Mouse (Mus musculus): ENCODE data around the gene Ppp2r5a. TPM values are rescaled to one million over a fixed set of nuclear protein-coding genes. Genes with fewer than 3 reads are reported as not detected.

Gene Ppp2r5a
- polyA plus RNA-seq, 1 experiment, result 60.4 TPM

GRCm38 (mm10) chr1:191368193-191368592, 34.9 kb downstream of the Ppp2r5a start:
- TF ChIP-seq POLR2A (IDR thresholded peaks at IDR 0.05; ENCODE audit: low read depth, low read length) (no peak), CTCF (IDR thresholded peaks at IDR 0.05; ENCODE audit: borderline replicate concordance, insufficient read depth, low read length) (no peak)
- Histone ChIP-seq H3K4me3 (ENCODE audit: insufficient read depth, low read length) (no peak overlapping the region), H3K27ac (ENCODE audit: insufficient read depth, low read length) (no peak overlapping the region), H3K4me1 (ENCODE audit: control insufficient read depth, insufficient read depth, low read length) (no peaks in the 10 kb centered on the region)

- Histone ChIP-seq H3K4me3 (ENCODE audit: insufficient read depth, low read length) (no peak overlapping the region), H3K27ac (ENCODE audit: insufficient read depth, low read length) (no peak overlapping the region), H3K4me1 (ENCODE audit: control insufficient read depth, insufficient read depth, low read length) (no peaks in the 10 kb centered on the region)
- TF ChIP-seq CTCF (IDR thresholded peaks at IDR 0.05; ENCODE audit: borderline replicate concordance, insufficient read depth, low read length) (no peak), POLR2A (IDR thresholded peaks at IDR 0.05; ENCODE audit: low read depth, low read length) (no peak)
These were observed 38.6 kb downstream of the Ppp2r5a start for GRCm38 (mm10) chr1:191364477-191364876.

DNA sequence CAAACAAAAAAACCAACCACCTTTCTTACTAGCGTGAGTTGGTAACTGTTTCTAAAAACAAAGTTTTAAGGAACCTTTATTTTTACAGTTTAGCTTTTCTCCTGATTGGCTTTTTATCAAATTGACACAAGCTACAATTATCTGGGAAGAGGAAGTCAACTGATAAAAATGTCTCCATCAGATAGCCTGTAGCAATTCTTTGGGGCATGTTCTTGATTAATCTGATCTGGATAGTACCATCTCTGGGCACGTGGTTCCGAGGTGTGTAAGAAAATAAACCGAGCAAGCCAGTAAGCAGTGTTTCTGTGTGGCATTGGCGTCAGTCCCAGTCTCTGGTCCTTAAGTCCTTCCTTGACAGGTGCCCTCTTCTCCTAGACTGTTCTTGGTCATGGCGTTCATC, 40.7 kb downstream of the Ppp2r5a start:
- H3K27ac ChIP-seq (ENCODE audit: insufficient read depth, low read length), result no peak overlapping the region
- TF ChIP-seq POLR2A (IDR thresholded peaks at IDR 0.05; ENCODE audit: low read depth, low read length) (no peak), CTCF (IDR thresholded peaks at IDR 0.05; ENCODE audit: borderline replicate concordance, insufficient read depth, low read length) (no peak)
- H3K4me1 ChIP-seq (ENCODE audit: control insufficient read depth, insufficient read depth, low read length), result no peaks in the 10 kb centered on the region
- H3K4me3 ChIP-seq (ENCODE audit: insufficient read depth, low read length), result no peak overlapping the region

DNA sequence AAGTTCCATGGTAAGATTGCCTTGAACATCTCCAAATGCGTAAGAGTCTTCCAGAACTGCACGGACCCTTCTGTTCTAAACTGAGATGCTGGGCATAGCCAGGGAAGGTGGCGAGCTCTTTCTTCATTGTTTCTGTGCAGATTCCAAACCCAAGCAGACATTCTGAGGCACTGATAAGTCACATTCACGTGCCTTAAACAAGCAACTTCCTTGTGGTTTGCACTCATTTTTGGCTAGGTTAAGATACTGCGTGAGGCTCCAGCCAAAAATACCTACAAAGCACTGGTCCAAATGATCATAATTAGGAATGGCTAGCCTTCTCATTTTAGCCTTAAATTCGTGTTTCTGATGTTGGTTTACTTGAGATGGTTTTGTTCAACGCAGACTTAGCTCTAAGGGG, 43.6 kb downstream of the Ppp2r5a start:
- Histone ChIP-seq H3K4me3 (ENCODE audit: insufficient read depth, low read length) (no peak overlapping the region), H3K4me1 (ENCODE audit: control insufficient read depth, insufficient read depth, low read length) (no peaks in the 10 kb centered on the region), H3K27ac (ENCODE audit: insufficient read depth, low read length) (no peak overlapping the region)
- TF ChIP-seq POLR2A (IDR thresholded peaks at IDR 0.05; ENCODE audit: low read depth, low read length) (no peak), CTCF (IDR thresholded peaks at IDR 0.05; ENCODE audit: borderline replicate concordance, insufficient read depth, low read length) (no peak)

GRCm38 (mm10) chr1:191356936-191357335, 46.1 kb downstream of the Ppp2r5a start:
- TF ChIP-seq CTCF (IDR thresholded peaks at IDR 0.05; ENCODE audit: borderline replicate concordance, insufficient read depth, low read length), result no peak
- no peak for TF ChIP-seq POLR2A (IDR thresholded peaks at IDR 0.05; ENCODE audit: low read depth, low read length)
- H3K4me1 ChIP-seq (ENCODE audit: control insufficient read depth, insufficient read depth, low read length), result peaks cover 3% of the 10 kb centered on the region; the same call in 1 of the 2 replicates
- H3K27ac ChIP-seq (ENCODE audit: insufficient read depth, low read length), result no peak overlapping the region
- no peak overlapping the region for H3K4me3 ChIP-seq (ENCODE audit: insufficient read depth, low read length)

GRCm38 (mm10) chr1:191353836-191354235, 49.2 kb downstream of the Ppp2r5a start:
- Histone ChIP-seq H3K4me3 (ENCODE audit: insufficient read depth, low read length) (no peak overlapping the region), H3K4me1 (ENCODE audit: control insufficient read depth, insufficient read depth, low read length) (peaks cover 3% of the 10 kb centered on the region; the same call in 1 of the 2 replicates), H3K27ac (ENCODE audit: insufficient read depth, low read length) (peak overlapping the region; percentile 39; the same call in 1 of the 2 replicates)
- TF ChIP-seq POLR2A (IDR thresholded peaks at IDR 0.05; ENCODE audit: low read depth, low read length), result no peak
- TF ChIP-seq CTCF (IDR thresholded peaks at IDR 0.05; ENCODE audit: borderline replicate concordance, insufficient read depth, low read length), result no peak

DNA sequence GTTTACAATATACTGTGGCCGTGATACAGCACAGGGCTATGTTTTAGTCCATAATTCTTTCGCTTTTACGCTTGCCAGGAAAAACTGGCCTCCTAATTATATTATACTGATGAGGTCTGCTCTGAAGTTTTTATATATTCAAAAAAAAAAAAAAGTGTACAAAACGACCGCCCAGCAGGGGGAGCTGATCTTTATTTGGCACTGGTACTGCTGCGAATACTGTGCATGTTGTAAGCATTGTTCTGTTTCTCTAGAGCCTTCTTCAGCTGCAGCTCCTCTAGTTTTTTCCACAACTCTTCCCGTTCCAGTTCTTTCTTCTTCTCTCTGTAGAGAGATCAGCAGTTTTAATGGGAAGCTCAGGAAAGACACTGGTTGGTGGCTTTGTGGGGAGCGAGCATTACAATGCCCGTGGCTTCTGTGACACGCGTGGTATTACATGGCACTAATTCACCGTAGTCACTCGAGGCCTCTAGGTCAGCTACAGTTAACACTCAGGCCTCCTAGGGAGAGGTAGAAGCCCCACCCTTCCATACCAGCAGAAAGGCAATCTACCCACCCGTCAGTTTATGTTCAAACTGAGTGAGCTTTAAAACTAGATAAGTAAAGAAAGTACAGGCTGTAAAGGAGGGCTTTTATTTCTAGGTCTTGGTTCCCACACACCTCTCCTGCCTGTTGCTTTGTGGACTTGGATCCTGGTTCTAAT, 50.1 kb downstream of the Ppp2r5a start:
- H3K4me3 ChIP-seq (ENCODE audit: insufficient read depth, low read length), result no peak overlapping the region
- peaks cover 3% of the 10 kb centered on the region; the same call in 1 of the 2 replicates for H3K4me1 ChIP-seq (ENCODE audit: control insufficient read depth, insufficient read depth, low read length)
- no peak overlapping the region for H3K27ac ChIP-seq (ENCODE audit: insufficient read depth, low read length)
- TF ChIP-seq POLR2A (IDR thresholded peaks at IDR 0.05; ENCODE audit: low read depth, low read length) (no peak), CTCF (IDR thresholded peaks at IDR 0.05; ENCODE audit: borderline replicate concordance, insufficient read depth, low read length) (peak; percentile 5; the same call in 1 of the 2 replicates)

- H3K27ac ChIP-seq (ENCODE audit: insufficient read depth, low read length), result no peak overlapping the region
- H3K4me3 ChIP-seq (ENCODE audit: insufficient read depth, low read length), result no peak overlapping the region
- peaks cover 3% of the 10 kb centered on the region; the same call in 1 of the 2 replicates for H3K4me1 ChIP-seq (ENCODE audit: control insufficient read depth, insufficient read depth, low read length)
- TF ChIP-seq POLR2A (IDR thresholded peaks at IDR 0.05; ENCODE audit: low read depth, low read length) (no peak), CTCF (IDR thresholded peaks at IDR 0.05; ENCODE audit: borderline replicate concordance, insufficient read depth, low read length) (no peak)
These were observed 52.7 kb downstream of the Ppp2r5a start for GRCm38 (mm10) chr1:191350355-191350754.

DNA sequence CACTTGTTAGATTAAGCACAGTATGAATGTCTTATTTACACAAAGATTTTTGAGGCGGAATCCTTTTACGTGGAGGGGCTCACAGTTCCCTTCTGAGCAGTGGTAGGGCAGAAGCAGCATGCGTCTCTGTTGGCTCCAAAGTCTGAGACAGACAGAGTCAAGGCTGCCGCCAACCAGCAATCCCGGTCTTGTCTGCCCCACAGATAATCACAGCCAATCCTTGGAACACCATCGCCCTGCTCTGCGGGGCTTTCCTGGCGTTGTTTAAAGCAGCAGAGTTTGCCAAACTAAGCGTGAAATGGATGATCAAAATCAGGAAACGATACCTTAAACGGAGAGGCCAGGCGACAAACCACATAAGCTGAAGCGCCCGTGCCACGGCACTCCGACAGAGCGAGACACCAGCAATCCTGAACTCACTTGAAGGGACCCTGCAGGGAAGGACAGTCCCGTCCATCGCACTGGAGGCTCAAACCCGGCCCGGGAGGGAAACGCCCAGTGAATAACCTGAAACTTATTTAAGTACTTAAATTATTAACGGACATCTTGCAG, 53.5 kb downstream of the Ppp2r5a start:
- H3K4me1 ChIP-seq (ENCODE audit: control insufficient read depth, insufficient read depth, low read length), result peaks cover 3% of the 10 kb centered on the region; the same call in 1 of the 2 replicates
- TF ChIP-seq CTCF (IDR thresholded peaks at IDR 0.05; ENCODE audit: borderline replicate concordance, insufficient read depth, low read length) (no peak), POLR2A (IDR thresholded peaks at IDR 0.05; ENCODE audit: low read depth, low read length) (no peak)
- H3K4me3 ChIP-seq (ENCODE audit: insufficient read depth, low read length), result no peak overlapping the region
- H3K27ac ChIP-seq (ENCODE audit: insufficient read depth, low read length), result no peak overlapping the region

DNA sequence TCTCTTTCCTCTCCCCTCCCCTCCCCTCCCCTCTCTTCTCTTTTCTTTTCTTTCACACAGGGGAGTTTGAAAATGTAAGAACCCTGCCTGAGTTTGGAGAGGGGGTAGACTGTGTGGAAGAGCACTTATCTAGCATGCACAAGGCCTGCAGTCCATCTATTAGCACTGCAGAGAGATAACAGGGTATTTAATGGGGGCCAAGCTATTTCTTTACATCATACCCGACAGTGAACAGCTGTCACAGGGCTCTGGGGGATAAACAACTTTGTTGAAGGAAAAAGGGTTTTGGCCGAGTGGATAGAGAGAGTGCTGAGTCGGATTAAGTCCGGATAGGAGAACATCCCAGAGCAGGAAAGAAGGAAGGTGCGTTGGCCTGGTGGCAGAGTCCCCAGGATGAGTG, 54.1 kb downstream of the Ppp2r5a start:
- Histone ChIP-seq H3K4me1 (ENCODE audit: control insufficient read depth, insufficient read depth, low read length) (peaks cover 3% of the 10 kb centered on the region; the same call in 1 of the 2 replicates), H3K4me3 (ENCODE audit: insufficient read depth, low read length) (no peak overlapping the region), H3K27ac (ENCODE audit: insufficient read depth, low read length) (no peak overlapping the region)
- no peak for TF ChIP-seq POLR2A (IDR thresholded peaks at IDR 0.05; ENCODE audit: low read depth, low read length)
